Mouse (Mus musculus) adrenal gland, adult 18-20 months (tissue): ENCODE results near the gene Mrps33. TPM values are rescaled to one million over a fixed set of nuclear protein-coding genes. Genes with fewer than 3 reads are reported as not detected.

ENCODE experiments used
- DNase-seq, 2 experiments: peaks; one replicate each; pipeline ENCODE4 v3.0.0; 2021 to 2022; ENCODE audit warnings: low spot score in 2 of 2
- total RNA-seq, 2 experiments: library from RNA; stranded (reverse); gene quantifications; 1 replicate in 1 of 2; 2 replicates in 1 of 2; pipeline ENCODE4 v1.2.3; 2021

Gene Mrps33
- total RNA-seq, 2 experiments from 2014 or later: 77.7 to 90.6 TPM

DNA sequence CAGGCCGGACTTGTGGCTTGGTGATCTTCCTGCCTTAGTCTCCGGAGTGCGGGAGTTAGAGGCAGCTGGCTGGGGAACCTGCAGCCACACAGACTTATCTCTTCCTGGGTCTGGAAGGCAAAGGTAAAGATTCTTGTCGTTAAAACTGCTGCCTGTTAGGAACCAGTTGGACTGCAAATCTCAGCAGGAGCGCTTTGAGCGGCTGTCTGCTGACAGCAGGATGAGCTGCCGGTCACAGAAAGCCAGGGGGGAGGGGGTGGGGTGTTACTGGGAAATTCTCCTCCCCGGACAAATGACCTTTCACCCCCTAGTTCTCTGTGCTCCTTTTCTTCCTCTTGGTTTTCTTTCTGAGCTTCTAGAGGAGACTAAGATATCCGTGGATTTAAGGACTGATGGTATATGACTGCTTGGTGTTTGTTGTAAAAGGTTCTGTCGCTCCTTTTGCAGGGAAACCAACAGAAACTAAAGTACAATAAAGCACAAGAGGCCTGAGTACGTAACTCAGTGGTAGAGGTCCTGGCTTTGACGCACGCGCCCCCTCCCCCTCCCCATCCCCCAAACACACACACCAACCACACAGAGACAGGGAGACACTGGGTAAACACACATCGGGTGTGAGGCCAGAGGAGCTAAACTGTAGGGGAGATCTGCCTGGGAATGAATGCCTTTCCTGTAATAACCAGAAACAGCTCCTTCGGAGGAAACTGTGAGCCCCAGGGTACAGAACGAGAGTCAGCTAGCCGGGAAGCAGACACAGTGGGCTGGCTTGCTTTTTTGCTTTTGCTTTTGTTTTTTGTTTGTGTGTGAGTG is 29.7 kb downstream of the Mrps33 start:
- peak in 1 of 2 experiments; percentile 20 for DNase-seq

DNA sequence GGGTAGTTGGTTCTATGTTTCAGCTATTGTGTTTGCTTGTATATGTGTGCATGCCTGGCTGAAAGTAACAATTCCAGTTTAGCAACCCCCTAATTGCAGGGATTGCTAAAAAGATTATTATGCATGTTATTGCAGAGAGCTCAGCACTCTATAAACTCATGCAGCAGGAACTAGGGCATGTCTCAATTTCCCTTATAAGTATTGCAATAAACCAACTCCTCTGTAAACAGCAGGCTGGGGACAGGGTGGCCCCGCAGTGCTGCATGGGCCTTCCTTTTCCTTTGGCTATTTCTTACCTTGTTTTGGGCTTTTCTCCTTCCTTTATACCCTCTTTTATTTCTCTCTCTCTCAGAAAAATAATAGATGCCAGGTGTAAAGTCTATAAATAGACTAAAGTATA is 32.3 kb downstream of the Mrps33 start:
- no peak for DNase-seq

DNA sequence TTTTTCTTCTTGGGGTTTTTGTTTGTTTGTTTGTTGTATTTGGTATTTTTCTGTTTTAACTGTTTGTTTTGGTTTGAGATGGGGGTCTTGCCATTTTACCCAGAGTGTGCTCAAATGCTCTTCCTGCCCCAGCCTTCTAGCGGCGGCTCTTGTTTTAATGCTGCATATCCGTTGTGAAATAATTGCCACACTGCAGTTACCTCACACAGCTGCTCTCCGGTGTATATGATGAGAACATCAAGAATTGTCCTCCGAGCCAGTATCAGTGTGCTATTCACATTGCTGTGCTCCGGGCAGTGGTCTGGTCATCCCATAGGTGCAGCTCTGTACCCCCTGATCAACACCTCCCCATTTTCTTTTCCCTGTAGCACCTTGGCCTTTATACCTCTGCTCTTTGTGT is 34.5 kb downstream of the Mrps33 start:
- DNase-seq: no peak

DNA sequence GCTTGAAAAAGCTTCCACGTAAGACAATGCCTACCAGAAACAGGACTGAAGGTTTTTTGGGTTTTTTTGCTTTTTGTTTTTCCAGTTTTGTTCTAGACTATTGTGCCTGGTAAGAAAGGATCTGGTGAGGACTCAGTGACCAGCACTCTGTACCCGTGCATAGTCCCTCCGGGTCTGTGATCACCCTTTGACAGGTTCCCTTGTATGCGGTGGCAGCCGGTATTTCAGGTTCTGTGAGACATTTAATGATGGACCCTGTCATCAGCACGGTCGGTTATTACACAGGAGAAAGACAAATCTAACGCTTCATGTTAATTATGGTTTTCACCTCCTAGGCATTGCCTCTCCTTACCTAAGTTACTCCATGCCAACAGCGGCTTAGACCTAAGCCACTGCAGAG is 35.8 kb downstream of the Mrps33 start:
- no peak for DNase-seq

DNA sequence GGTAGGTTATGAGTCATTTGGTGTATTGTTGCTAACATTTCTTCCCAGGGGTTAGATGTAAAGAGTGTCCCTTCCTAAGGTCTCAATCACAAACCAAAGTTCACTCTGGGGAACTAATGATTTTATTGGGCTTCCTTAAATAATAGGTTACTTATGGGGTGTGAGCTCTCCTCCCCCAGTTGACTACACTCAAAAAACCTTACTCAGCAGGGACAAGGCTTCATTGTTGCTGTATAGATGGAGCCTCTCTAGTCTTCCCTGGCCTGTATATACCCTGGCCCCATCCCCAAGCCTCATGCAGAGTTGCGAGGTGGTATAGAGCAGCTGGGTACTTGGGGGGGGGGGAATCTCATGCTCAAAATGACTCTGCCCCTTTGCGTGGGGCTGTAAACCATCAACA is 53.6 kb downstream of the Mrps33 start:
- no peak for DNase-seq

Other genes starting within 250 kb of the Mrps33 start
- 10 to 100 TPM; 24.1 to 24.2 TPM for gene Adck2, start 237.1 kb downstream of the Mrps33 start, total RNA-seq
- gene Gm42420, start 225.2 kb downstream of the Mrps33 start, total RNA-seq: under 1 TPM in 1 of 2 experiments, not detected in 1; 0.89 TPM
- 100 to 1,000 TPM; 200 to 263 TPM for gene Ndufb2, start 218.4 kb downstream of the Mrps33 start, total RNA-seq
- gene Braf, start 85.5 kb downstream of the Mrps33 start, total RNA-seq: 10 to 100 TPM; 36.6 to 41.1 TPM
- gene Tmem178b, start 62.3 kb upstream of the Mrps33 start, total RNA-seq: 10 to 100 TPM in 1 of 2 experiments, 1 to 10 TPM in 1; 8.4 to 31.7 TPM